Mouse (Mus musculus) hindbrain, embryonic 12.5 days (tissue): ENCODE measurements around the gene Ublcp1. TPM values are rescaled to one million over a fixed set of nuclear protein-coding genes. Genes with fewer than 3 reads are reported as not detected.
A peak's percentile ranks its signal among the peaks of the same experiment; 100 is the strongest.

Source experiments
- ATAC-seq: fragments of 200-750 bp; cut with Nextera tagmentation; 2 replicates; pipeline ENCODE4 v1.8.0; 2017; ENCODE audit warnings: moderate TSS enrichment; ENCODE audit not compliant: low FRiP score
- H3K27ac ChIP-seq: fragments of 300-500 bp; sonication (generic); 2 replicates; pipeline ENCODE4 v1.5.1; 2016; ENCODE audit warnings: mild to moderate bottlenecking
- H3K27me3 ChIP-seq: fragments of 300-500 bp; sonication (generic); 2 replicates; pipeline ENCODE4 v1.6.1; 2016; ENCODE audit warnings: mild to moderate bottlenecking
- H3K36me3 ChIP-seq: fragments of 300-500 bp; sonication (generic); 2 replicates; pipeline ENCODE4 v1.6.1; 2016; ENCODE audit warnings: mild to moderate bottlenecking
- H3K4me1 ChIP-seq: fragments of 300-500 bp; sonication (generic); 2 replicates; pipeline ENCODE4 v1.6.1; 2016
- H3K4me2 ChIP-seq: fragments of 300-500 bp; sonication (generic); replicated peaks from 2 replicates; pipeline ENCODE4 v1.6.1; 2016; ENCODE audit warnings: mild to moderate bottlenecking
- H3K4me3 ChIP-seq: fragments of 300-500 bp; sonication (generic); 2 replicates; pipeline ENCODE4 v1.5.1; 2016; ENCODE audit warnings: mild to moderate bottlenecking
- H3K9ac ChIP-seq: fragments of 300-500 bp; sonication (generic); 2 replicates; pipeline ENCODE4 v1.6.1; 2016; ENCODE audit warnings: mild to moderate bottlenecking, moderate library complexity
- H3K9me3 ChIP-seq: fragments of 300-500 bp; sonication (generic); replicated peaks from 2 replicates; pipeline ENCODE4 v1.6.1; 2016; ENCODE audit warnings: mild to moderate bottlenecking
- WGBS: fragments of 180-500 bp; shearing (Covaris S2); methylation state at CpG from one replicate; pipeline ENCODE4 v1.1.7; 2016; 5-methylcytosine and 5-hydroxymethylcytosine counted together
- polyA plus RNA-seq: library from polyadenylated mRNA; unstranded; fragments of >200 nt; fragmentation: Nextera tagmentation; extraction: Ambion mirVana; gene quantifications from 2 replicates; pipeline ENCODE4 v1.2.1, GENCODE M21; 2016

The Ublcp1 gene
- polyA plus RNA-seq, result 63.6 and 65.3 TPM in 2 replicates

DNA sequence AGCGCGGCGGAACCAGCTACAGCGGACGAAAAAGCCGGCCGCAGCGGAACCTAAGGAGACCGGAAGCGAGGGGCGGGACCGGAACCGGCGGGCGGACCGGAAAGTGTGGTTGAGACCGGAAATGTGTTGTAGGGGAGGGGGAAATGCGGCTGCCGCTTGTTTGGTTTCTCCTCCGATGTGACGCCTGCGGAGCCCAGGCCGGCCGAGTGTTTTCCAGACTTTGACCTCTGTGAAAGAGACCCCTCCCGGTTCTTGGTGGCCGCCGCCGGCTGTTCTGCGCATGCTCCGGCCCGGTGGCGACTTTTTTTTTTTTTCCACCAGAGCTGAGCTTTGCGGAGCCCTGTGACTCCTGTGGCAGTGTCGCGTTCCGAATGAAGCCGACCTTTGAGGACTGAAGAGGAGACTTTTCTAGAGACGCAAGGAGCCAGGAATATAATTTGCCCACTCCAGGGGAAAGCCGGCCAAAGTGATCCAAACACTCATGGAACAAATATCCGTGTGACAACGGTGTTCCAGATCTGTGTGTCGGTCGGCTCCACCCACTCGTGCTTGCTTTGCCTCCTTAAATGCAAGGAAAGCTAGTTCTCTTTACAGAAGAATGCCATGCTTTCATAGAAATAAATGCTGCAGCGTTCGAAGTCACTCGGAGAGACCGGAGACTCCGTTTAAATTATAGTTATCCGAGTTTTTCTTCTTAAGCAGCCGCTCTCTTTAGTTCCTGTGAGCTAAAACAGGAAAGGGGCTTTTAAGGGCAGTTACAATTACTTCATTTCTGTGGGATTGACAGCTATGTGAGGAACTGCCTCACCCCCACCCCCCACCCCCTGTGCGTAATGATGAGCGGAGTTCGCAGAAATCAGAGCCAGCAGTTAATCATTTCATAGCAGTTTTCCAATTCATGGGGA, at the start of gene Ublcp1:
Gene Ublcp1, minus strand, starts transcription at position 67 of the 905 bp plus-strand sequence.
- Histone ChIP-seq H3K4me2 (peak within 1 kb of the TSS; percentile 75), H3K4me1 (peaks cover 16% of the 10 kb centered on the region), H3K9ac (peak within 1 kb of the TSS; percentile 93), H3K36me3 (peaks cover 6% of the 10 kb centered on the region; the same call in 1 of the 2 replicates), H3K4me3 (peak within 1 kb of the TSS; percentile 89), H3K27me3 (0 out of 2 replicates have a peak, but pooled peaks cover 3% of the 10 kb centered on the region), H3K9me3 (no peaks in the 10 kb centered on the region), H3K27ac (peak within 1 kb of the TSS; percentile 88)
- ATAC-seq, result peak; percentile 94
- under 1% methylated on average over 52 of the region's 54 CpGs for WGBS

DNA sequence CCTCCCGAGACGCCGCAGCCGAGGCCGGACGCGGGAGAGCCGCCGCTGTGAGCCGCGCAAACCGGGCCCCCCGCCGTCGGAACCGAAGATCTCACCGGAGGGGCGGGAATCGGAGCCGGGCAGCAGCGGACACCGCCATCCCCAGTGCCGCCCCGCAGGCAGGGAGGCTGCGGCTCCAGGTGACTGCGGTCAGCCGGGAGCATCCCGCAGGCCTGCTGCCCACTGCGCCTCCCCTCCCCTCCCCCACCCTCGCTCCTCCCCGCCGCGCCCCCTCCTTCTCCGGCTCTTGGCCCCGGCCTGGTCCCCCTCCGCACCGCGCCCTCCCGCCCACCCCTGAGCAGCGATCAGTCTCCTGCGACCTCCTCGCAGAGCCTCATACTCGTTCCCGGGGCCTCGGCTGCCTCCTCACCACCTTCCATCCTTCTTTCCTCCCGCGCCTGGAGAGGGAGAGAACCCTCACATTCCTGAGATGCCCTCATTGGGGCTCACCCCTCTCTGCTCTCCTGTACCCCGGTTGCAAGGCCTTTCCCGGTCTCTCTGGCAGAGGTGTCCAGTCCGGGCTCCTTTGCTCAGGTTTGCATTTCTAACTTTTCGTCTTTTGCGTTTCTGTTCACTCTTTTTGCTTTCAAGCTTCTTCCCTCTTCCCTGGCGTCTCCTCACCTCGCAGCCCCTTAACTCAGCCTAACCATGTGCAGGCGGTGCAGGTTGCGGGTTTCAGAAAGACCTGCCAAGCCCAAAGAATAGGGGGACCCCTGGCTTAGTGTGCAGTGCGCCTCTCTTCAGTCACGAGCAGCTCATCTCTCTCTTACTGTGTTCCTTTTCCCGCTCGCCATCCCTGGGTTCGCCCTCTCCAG, 49.0 kb upstream of the Ublcp1 start:
- WGBS, result under 1% methylated on average over 47 of the region's 61 CpGs
- Histone ChIP-seq H3K4me2 (peak overlapping the region; percentile 82), H3K4me3 (peak overlapping the region; percentile 98), H3K36me3 (no peaks in the 10 kb centered on the region), H3K9me3 (no peaks in the 10 kb centered on the region), H3K4me1 (peaks cover 18% of the 10 kb centered on the region), H3K27me3 (no peaks in the 10 kb centered on the region), H3K27ac (peak overlapping the region; percentile 98), H3K9ac (peak overlapping the region; percentile 99)
- peak; percentile 62 for ATAC-seq

DNA sequence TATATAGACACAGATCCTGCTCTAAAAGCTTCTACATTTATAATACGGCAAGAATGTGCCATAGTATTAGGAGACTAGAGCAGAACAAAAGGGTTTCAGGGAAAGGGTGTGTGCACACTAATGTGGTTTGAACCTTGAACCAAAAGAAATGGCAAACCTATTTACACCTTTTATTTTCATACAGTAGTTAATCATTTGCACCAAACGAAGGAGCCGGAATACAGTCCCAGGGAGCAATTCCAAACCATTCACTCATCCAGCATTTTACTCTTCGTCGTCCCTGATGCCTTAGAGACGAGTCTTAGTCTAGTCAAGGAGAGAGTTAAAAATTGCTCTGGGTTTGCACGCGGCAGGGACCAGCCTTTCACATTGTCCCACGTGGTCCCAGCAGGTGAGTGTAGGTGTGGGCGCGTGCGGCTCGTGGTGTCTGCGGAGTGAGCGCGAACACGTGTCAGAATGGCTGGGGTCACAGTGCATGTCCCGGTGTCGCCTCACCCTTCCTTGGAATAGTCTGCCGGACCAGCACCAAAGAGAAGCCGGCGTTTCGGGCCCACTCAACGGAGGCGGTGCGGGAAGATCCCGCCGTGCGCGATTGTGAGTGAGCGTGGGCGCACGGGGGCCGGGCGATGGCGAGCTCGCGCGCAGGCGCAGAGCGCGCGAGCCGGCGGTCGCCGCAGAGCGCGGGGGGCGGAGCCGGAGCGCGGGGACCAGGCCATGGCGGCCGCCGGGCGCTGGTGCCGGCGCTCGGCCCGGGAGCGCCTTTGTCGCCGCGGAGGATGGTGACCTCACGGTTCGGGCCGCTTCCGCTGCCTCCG, 48.2 kb upstream of the Ublcp1 start, which contains the start of gene Rnf145:
Gene Rnf145, plus strand, starts transcription at position 684 of the 815 bp plus-strand sequence.
- Histone ChIP-seq H3K4me1 (peaks cover 18% of the 10 kb centered on the region), H3K4me2 (peak within 1 kb of the TSS; percentile 82)
- WGBS, result under 1% methylated on average over 69 of the region's 70 CpGs

GRCm38 (mm10) chr11:44517561-44518280, 47.4 kb upstream of the Ublcp1 start:
- 47% methylated on average over 6 of the region's 6 CpGs for WGBS
- H3K4me1 ChIP-seq, result peaks cover 18% of the 10 kb centered on the region
- no peaks in the 10 kb centered on the region for H3K36me3 ChIP-seq
- ATAC-seq, result no peak
- no peaks in the 10 kb centered on the region for H3K9me3 ChIP-seq
- H3K9ac ChIP-seq, result no peak overlapping the region
- H3K4me3 ChIP-seq, result peak overlapping the region; percentile 98
- 0 out of 2 replicates have a peak overlapping the region, but pooled peaks have one; percentile 98 for H3K27ac ChIP-seq
- peak overlapping the region; percentile 82 for H3K4me2 ChIP-seq
- H3K27me3 ChIP-seq, result no peaks in the 10 kb centered on the region

More for the DNA sequence above, 48.2 kb upstream of the Ublcp1 start, which contains the start of gene Rnf145:
- Histone ChIP-seq H3K4me3 (peak within 1 kb of the TSS; percentile 98), H3K36me3 (no peaks in the 10 kb centered on the region), H3K9me3 (no peaks in the 10 kb centered on the region), H3K27me3 (no peaks in the 10 kb centered on the region), H3K9ac (peak within 1 kb of the TSS; percentile 99), H3K27ac (peak within 1 kb of the TSS; percentile 98)
- ATAC-seq, result peak; percentile 87

GRCm38 (mm10) chr11:44516362-44516761, 46.1 kb upstream of the Ublcp1 start:
- H3K9me3 ChIP-seq, result no peaks in the 10 kb centered on the region
- no peak overlapping the region for H3K27ac ChIP-seq
- no peak overlapping the region for H3K4me2 ChIP-seq
- H3K27me3 ChIP-seq, result no peaks in the 10 kb centered on the region
- no peak for ATAC-seq
- no peak overlapping the region for H3K9ac ChIP-seq
- H3K36me3 ChIP-seq, result no peaks in the 10 kb centered on the region
- no peak overlapping the region for H3K4me3 ChIP-seq
- WGBS, result 28% methylated on average over 1 of the region's 1 CpGs
- H3K4me1 ChIP-seq, result peaks cover 10% of the 10 kb centered on the region

- Histone ChIP-seq H3K27ac (no peak overlapping the region), H3K9me3 (no peaks in the 10 kb centered on the region), H3K4me3 (no peak overlapping the region), H3K4me2 (no peak overlapping the region), H3K36me3 (no peaks in the 10 kb centered on the region), H3K4me1 (peaks cover 6% of the 10 kb centered on the region; the same call in 1 of the 2 replicates), H3K27me3 (no peaks in the 10 kb centered on the region), H3K9ac (no peak overlapping the region)
- 59% methylated on average over 2 of the region's 2 CpGs for WGBS
- ATAC-seq, result no peak
Measured at GRCm38 (mm10) chr11:44514666-44515065, 44.4 kb upstream of the Ublcp1 start.

- no peaks in the 10 kb centered on the region for H3K9me3 ChIP-seq
- no peak overlapping the region for H3K27ac ChIP-seq
- H3K4me1 ChIP-seq, result peaks cover 4% of the 10 kb centered on the region; the same call in 1 of the 2 replicates
- no peaks in the 10 kb centered on the region for H3K36me3 ChIP-seq
- ATAC-seq, result no peak
- H3K27me3 ChIP-seq, result no peaks in the 10 kb centered on the region
- no peak overlapping the region for H3K9ac ChIP-seq
- no peak overlapping the region for H3K4me3 ChIP-seq
- no peak overlapping the region for H3K4me2 ChIP-seq
- 68% methylated on average over 2 of the region's 2 CpGs for WGBS
Measured at GRCm38 (mm10) chr11:44513026-44513422, 42.7 kb upstream of the Ublcp1 start.

DNA sequence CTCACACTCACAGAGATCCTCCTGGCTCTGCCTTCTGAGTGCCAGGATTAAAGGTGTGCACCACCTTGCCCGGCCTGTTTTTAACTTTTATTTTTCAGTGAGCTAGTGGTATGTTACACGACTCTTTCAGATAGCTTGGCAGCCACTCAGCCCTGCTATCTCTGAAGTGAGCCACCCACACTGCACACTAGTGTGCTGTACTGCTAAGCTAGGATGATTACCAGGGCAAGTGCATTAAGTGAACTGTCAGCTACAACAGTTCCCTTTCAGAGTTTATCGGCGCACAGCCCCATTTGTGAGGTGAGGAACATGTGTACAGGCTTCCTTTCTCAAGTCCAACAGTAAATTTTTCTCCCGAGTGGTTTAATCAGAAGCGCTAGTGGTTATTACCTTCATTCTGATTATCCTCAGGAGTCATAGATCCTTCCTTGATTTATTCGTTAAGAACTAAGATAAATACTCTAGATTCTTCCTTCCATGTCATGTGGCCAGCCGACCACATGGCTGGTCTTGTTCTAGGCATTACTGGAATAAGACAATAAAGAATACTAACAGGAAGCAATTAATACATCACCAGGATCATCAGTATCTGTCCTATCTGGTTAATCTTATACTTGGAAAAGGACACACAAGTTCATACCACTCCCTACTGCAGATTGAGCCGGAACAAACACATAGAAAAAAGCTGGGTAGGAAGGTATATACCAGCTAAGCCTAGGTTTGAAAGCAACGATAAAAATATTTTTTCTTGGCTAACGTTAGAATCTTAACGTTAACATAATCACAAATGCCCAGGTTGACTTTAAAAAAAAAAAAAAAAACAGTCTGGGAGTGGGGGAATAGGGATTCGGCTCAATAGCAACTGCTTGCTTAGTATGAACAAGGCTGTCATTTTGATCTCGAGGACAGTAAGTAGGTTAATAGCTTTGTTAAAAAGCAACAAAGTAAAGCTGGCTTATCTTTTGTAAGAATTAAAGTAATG, 42.0 kb upstream of the Ublcp1 start:
- WGBS, result 84% methylated on average over 14 of the region's 14 CpGs
- no peak overlapping the region for H3K9ac ChIP-seq
- H3K36me3 ChIP-seq, result no peaks in the 10 kb centered on the region
- no peak for ATAC-seq
- no peak overlapping the region for H3K27ac ChIP-seq
- no peaks in the 10 kb centered on the region for H3K9me3 ChIP-seq
- H3K4me3 ChIP-seq, result no peak overlapping the region
- H3K4me1 ChIP-seq, result no peaks in the 10 kb centered on the region
- H3K4me2 ChIP-seq, result no peak overlapping the region
- H3K27me3 ChIP-seq, result no peaks in the 10 kb centered on the region

GRCm38 (mm10) chr11:44510371-44510770, 40.1 kb upstream of the Ublcp1 start:
- no peak for ATAC-seq
- no peak overlapping the region for H3K4me3 ChIP-seq
- H3K4me1 ChIP-seq, result no peaks in the 10 kb centered on the region
- no peak overlapping the region for H3K9ac ChIP-seq
- no peaks in the 10 kb centered on the region for H3K36me3 ChIP-seq
- H3K4me2 ChIP-seq, result no peak overlapping the region
- H3K9me3 ChIP-seq, result no peaks in the 10 kb centered on the region
- H3K27me3 ChIP-seq, result no peaks in the 10 kb centered on the region
- no peak overlapping the region for H3K27ac ChIP-seq
- 80% methylated on average over 7 of the region's 7 CpGs for WGBS

GRCm38 (mm10) chr11:44509906-44510305, 39.6 kb upstream of the Ublcp1 start:
- H3K4me3 ChIP-seq, result no peak overlapping the region
- H3K27ac ChIP-seq, result no peak overlapping the region
- H3K4me2 ChIP-seq, result no peak overlapping the region
- no peaks in the 10 kb centered on the region for H3K27me3 ChIP-seq
- no peak for ATAC-seq
- H3K4me1 ChIP-seq, result no peaks in the 10 kb centered on the region
- WGBS, result 86% methylated on average over 2 of the region's 2 CpGs
- no peaks in the 10 kb centered on the region for H3K36me3 ChIP-seq
- H3K9me3 ChIP-seq, result no peaks in the 10 kb centered on the region
- H3K9ac ChIP-seq, result no peak overlapping the region
